Mouse (Mus musculus) thymus, postnatal 0 days (tissue): ENCODE results near the gene Nbea. TPM values are rescaled to one million over a fixed set of nuclear protein-coding genes. Genes with fewer than 3 reads are reported as not detected.

Experiments
- DNase-seq: peaks from one replicate; pipeline ENCODE4 v3.0.0-alpha.2; 2015; ENCODE audit warnings: low spot score
- polyA plus RNA-seq: library from polyadenylated mRNA; unstranded; fragments of >200 nt; fragmentation: Nextera tagmentation; extraction: Ambion mirVana; gene quantifications from 2 replicates; pipeline ENCODE4 v1.2.1, GENCODE M21; 2015

Nbea gene
- polyA plus RNA-seq, 1 experiment from 2014 or later = 3.5 TPM

GRCm38 (mm10) chr3:55754981-55755608, 428.4 kb downstream of the Nbea start:
- DNase-seq = no peak

- DNase-seq = no peak
Measured at GRCm38 (mm10) chr3:55753872-55754271, 429.6 kb downstream of the Nbea start.

DNA sequence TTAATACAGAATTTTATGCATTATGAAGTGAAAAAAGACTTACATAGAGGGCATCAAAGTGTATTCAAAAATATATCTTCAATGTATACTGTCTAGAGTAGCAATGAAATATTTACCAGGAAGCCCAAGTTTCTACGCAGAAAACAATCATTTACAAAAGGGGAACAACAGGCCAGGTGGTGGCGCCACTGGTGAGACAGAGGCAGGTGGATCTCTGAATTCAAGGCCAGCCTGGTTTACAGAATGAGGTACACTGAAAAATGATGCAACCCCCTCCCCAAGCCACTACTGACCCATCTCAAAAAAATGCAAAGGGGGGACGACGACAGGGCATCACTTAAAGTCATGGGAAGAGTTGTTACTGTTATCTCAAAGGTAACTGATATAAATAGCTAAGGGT, 430.9 kb downstream of the Nbea start:
- no peak for DNase-seq

GRCm38 (mm10) chr3:55751363-55751762, 432.1 kb downstream of the Nbea start:
- DNase-seq = no peak

DNA sequence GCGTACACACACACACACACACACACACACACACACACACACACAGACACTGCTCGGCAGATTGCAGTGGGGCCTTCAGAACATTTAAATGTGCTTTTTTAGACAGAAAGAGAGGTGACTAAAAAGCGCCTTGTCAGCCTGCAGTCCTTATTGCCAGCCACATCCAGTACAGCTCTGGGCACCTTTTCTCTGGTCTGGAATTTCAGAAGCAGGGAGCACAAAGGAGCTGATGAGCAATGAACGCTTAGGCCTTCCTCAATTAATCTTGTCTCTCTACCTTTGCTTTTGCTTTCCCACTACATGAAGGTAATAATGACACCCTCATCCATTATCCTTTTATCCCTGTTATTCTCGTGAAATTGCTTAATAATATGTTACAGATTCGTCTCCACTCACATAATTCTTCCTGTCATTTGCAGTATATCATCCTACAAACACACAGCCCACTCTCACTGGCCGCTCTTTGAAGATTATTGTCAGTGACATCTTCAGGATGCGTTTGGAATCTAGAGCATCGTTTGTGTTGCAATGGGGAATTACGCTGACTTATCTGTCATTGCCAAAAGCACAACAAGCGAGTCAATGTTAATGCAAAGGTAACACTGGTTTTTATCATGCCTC, 432.9 kb downstream of the Nbea start:
- DNase-seq = no peak

GRCm38 (mm10) chr3:55743885-55744284, 439.6 kb downstream of the Nbea start:
- DNase-seq = peak; percentile 67

DNA sequence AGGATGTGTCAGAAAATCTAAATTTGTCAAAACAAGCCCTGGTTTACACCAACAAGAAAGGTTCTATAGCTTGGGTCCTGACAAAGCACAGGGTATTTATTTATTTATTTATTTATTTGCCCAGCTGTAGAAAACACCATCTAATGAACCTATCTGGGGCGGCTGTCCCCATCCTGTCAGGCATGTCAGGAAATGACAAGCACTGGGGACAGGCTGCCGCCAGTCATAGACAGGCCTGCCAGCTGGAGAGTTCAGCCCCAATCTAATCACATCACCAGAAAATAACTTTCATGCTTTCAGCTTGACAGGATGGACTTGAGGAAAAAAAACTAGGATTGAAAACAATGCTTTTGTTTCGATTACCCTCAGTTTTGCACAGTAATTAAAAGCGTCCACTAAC, 440.8 kb downstream of the Nbea start:
- no peak for DNase-seq

DNA sequence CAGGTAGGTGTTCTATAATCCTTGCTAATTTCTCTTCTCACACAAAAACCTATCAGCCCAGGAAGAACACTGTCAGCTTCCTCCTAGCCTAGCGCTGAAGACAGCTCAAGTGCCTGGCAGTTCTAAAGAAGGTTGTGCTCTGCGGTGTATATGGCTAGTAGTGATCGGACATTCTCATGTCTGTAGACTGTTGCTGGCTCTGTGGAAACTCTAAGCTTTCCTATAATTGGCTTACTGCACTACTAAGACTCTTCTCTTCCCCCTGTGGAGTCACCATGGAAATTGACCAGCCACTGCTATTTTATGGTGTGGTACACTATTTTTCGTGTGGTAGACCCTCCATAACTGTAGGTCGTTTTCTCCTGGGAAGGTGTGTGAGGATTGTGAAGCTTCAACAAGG, 441.3 kb downstream of the Nbea start:
- DNase-seq = no peak

- DNase-seq = no peak
Measured at GRCm38 (mm10) chr3:55741428-55741827, 442.1 kb downstream of the Nbea start.

DNA sequence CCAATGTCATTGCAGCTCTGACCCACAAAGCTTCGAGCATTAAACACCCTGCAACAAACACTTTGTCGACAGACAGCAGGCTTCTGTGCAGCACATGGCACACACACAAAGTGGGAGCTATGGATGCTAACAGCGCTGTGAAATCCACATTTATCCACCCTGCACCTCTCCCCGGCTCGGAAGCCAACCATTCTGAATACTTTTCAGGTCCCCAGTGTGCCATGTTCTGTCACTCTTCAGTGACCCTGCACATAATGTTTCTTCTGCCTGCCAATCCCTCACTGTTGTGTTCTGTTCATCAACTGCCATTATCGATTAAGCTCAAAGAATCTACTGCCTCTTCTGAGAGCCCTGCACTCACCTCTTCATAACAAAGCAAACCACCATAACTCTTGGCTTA, 449.8 kb downstream of the Nbea start:
- no peak for DNase-seq

DNA sequence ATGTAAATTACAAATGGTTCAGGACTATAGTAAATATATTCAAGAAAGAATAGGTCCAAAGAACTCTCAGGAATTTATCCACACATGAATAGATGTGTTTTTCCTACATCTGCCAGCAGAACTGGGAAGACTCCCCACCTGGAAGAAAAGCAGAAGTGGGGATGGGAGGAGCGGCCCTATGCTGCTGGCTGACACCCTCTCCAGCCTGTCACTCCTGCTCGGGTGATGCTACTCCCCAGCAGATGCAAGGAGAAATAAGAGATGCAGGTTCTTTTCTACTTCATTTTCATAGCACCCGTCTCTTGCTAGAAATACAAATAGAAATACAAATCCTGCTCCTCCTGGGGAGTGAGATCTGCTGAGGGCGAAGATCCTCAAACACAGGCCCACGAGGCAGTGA, 453.0 kb downstream of the Nbea start:
- no peak for DNase-seq

DNA sequence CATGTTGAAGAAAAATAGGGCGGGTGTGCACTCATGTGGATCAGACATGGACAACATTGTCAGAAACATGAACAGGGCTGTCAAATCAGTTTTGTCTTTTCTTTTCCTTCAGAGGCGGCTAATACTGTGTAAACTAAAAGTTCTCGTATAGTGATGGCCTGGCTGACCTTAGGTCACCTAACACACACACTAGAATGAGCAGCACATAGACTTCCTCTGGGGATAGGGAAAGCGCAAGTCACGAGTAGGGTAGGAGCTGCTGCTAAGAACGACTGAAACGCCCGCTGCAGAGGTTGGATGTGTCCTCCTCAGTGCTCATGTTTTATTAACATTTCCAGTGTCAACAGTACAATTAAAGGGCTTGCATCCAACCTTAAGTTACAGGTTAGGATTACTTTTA, 453.4 kb downstream of the Nbea start:
- no peak for DNase-seq

DNA sequence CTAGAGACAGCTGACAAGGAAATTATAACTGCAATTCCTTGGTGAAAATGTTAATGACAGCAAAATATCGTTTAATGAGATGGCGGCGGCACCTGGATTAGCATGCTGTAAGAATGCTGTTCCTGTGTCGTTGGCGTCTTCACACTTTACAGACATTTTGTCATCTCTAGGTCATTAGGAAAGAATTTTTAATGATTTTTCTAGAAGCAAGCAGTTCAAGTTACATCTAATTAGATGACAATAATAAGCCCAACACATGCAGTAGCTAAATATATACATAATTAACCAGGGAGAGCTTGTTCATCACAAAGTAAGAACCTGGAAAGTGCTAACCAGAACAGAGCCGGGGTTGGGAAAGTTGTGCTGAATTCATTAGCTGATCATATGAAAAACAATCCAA, 469.2 kb downstream of the Nbea start:
- no peak for DNase-seq

DNA sequence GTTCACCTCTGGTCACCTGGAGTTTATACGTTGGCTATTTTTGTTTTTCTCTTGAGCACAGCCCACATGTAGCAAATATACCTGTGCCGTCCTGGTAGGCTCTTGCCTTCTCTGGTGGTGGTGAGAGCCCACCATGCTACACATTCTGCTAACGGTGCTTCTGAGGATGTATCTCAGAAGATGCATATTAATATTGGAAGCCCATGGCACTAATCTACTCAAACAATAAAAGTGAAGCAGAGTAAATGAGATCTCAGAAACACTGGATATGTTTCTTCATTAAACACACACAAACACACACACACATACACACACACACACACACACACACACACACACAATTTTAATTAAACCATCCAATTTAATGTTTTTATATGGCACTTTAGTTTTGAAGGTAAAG, 469.6 kb downstream of the Nbea start:
- DNase-seq = no peak

DNA sequence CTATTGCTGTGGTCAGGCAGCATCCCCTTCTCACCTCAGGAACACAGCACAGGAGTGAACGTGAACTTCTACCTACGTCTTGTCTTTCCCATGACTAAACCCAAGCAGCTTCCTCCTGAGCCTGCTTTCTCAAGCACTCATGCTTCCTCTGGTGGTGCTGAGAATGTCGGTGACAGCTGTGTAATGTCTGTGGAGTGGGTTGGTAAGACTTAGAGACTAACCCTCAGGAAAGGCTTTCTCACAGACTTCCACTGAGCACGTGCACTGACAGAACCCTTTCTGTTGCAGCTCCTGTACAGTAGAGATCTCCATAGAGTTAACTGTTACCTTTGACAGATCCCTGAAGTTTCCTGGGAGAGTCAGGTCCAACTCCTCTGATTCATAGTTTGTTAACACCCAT, 473.2 kb downstream of the Nbea start:
- no peak for DNase-seq

- DNase-seq = no peak
Measured at GRCm38 (mm10) chr3:55701632-55702031, 481.9 kb downstream of the Nbea start.

- DNase-seq = no peak
Measured at GRCm38 (mm10) chr3:55697174-55697573, 486.3 kb downstream of the Nbea start.

DNA sequence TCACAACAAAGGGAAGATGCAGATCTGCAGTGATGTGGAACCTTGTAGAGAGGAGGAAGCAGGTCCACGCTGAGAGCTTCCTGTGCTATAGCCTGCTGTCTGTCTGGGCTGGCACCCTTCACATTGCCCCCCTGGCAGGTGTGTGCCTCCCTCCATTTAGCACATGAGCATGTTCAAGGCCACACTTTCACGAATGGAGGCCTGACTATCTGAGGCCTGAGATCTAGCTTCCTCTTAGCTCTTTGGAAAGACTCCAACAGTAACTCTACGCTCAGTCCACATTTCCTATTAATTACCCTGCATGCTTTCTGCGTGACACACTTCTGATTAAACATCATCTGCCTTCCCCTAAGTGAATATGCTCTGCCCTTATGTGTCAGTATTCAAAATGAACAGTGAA, 490.4 kb downstream of the Nbea start:
- no peak for DNase-seq

DNA sequence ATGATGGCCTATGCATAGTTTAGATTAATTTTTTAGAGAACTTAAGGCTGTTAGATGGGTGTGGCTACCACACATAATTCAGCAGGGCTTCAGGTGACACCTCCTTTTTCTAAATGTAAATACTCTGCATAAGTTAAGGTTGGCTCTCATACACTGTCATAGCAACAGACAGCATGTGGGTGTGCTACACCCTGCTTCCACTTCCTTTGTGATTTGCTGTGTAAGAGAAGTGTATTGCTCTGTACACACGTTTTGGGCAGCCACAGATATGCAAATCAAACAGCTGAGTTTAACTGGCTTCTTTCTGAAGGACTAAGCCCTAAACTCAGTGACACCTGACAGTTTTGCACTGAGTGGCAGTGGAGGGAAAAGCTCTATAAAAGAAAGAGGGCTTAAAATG, 495.4 kb downstream of the Nbea start:
- DNase-seq = no peak

GRCm38 (mm10) chr3:55686993-55687392, 496.5 kb downstream of the Nbea start:
- no peak for DNase-seq

DNA sequence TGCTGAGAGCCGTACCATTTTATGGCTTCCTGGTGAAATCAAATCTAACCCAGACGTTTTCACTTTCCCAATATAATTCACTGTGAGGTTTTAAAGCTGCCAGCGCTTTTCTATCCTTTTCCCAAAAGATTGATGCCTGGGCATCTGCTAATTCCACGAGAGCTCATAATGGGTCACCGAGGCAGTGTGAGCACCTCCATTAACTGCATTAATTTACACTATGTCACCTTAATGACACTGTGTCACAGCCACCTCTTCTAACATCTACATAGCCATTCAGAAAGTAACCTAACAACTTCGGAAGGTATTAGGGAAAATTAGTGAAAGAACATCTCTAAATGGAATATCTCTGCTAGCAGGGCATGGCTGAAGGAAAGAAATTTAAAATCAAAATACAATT, 497.9 kb downstream of the Nbea start:
- DNase-seq = no peak

- DNase-seq = no peak
Measured at GRCm38 (mm10) chr3:55684892-55685291, 498.6 kb downstream of the Nbea start.

- no peak for DNase-seq
Measured at GRCm38 (mm10) chr3:55677691-55678090, 505.8 kb downstream of the Nbea start.

DNA sequence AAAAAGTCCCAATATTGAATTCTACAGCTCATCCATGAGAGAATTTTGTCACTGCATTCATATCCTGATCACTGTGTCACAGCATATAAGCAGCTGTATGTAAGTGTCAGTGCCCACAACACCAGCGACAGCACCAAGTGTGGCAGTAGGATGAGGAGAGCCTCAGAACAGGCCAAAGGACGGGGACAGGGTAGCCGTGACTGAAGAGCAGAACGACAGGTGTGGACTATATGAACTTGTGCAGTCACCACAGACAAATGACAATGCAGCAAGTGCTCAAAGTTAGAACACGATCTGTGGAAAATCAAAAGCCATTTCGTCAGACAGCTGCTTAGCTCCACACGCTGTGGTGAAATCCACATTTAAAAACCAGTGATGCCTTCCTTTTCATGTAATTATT, 509.3 kb downstream of the Nbea start:
- DNase-seq = no peak
